In genomic region chr15:81341426-81341825, GRCm38 (mm10) we compare ENCODE assay signal across 32 mouse cellular contexts. TPM values are rescaled to one million over a fixed set of nuclear protein-coding genes. Genes with fewer than 3 reads are reported as not detected.
A peak's percentile ranks its signal among the peaks of the same experiment; 100 is the strongest.
DNase-seq lines count a peak whose midpoint lies in the region; ATAC-seq and TF ChIP-seq lines count a peak whose summit lies in the region.
"Had no signal": no experiment of that assay in that cellular context is flagged by ENCODE, and none has a peak within 500 bp of the region (broad histone marks: within the 10 kb centered on the region; RNA-seq: fewer than 3 reads in every experiment).

No protein-coding gene starts in this region.

- H3ac ChIP-seq in C2C12 (ENCODE audit: control insufficient read depth, insufficient read length, low read depth), result no peak overlapping the region

- no peak for DNase-seq in gastrocnemius, adult 2 months
- DNase-seq in gastrocnemius, postnatal 10 days, result no peak
- peak; percentile 70 for DNase-seq in lung, postnatal 0 days (ENCODE audit: low spot score)
- no peak for DNase-seq in lung, postnatal 4 days
- peak; percentile 63 for DNase-seq in fibroblast of lung, adult 2 months (ENCODE audit: low read depth)
- no peak for DNase-seq in spleen, adult 18-20 months
- DNase-seq in urinary bladder, postnatal 25 days (ENCODE audit: low spot score), result no peak
- DNase-seq: adrenal gland, adult 8-10 months; cerebellum, adult 8-10 months; cerebellum, postnatal 36 days; gastrocnemius, postnatal 25 days; heart, adult 18-20 months; heart, postnatal 4 days; kidney, adult 11 months; kidney, postnatal 14 days; layer of hippocampus, postnatal 36 days; left cerebral cortex, postnatal 4 days; lung, embryonic 14.5 days; retina, postnatal 1 day; thymus, postnatal 14 days had no signal

- H3K4me2 ChIP-seq in lung, postnatal 0 days (replicated peaks; ENCODE audit: low read depth, low read length), result no peak overlapping the region
- H3K4me2 ChIP-seq: heart, embryonic 12.5 days; hindbrain, embryonic 15.5 days; limb, embryonic 15.5 days; liver, embryonic 15.5 days; lung, embryonic 14.5 days; midbrain, embryonic 13.5 days; neural tube, embryonic 15.5 days; stomach, embryonic 15.5 days had no signal

- no peaks in the 10 kb centered on the region for H3K4me1 ChIP-seq in lung, postnatal 0 days (ENCODE audit: insufficient read depth, low read depth, low read length)
- H3K4me1 ChIP-seq: heart, embryonic 12.5 days; hindbrain, embryonic 15.5 days; limb, embryonic 15.5 days; midbrain, embryonic 13.5 days; stomach, embryonic 15.5 days had no signal

- no peak overlapping the region for H3K9ac ChIP-seq in lung, postnatal 0 days (replicated peaks; ENCODE audit: low read depth)
- H3K9ac ChIP-seq: heart, embryonic 12.5 days; hindbrain, embryonic 15.5 days; limb, embryonic 15.5 days; liver, embryonic 15.5 days; lung, embryonic 14.5 days; midbrain, embryonic 13.5 days; stomach, embryonic 15.5 days had no signal

- 87% methylated on average over 2 of the region's 2 CpGs for WGBS in lung, postnatal 0 days

- peaks cover 3% of the 10 kb centered on the region for H3K79me3 ChIP-seq in C2C12 (ENCODE audit: low read depth)

- H3K9me3 ChIP-seq in lung, postnatal 0 days (ENCODE audit: low read length), result no peaks in the 10 kb centered on the region
- H3K9me3 ChIP-seq: heart, embryonic 12.5 days; hindbrain, embryonic 15.5 days; limb, embryonic 15.5 days; liver, embryonic 15.5 days; midbrain, embryonic 13.5 days; neural tube, embryonic 15.5 days; stomach, embryonic 15.5 days had no signal

- no peaks in the 10 kb centered on the region for H3K27me3 ChIP-seq in lung, postnatal 0 days (replicated peaks; ENCODE audit: insufficient read depth, low read length)
- no peaks in the 10 kb centered on the region for H3K27me3 ChIP-seq in C2C12 (ENCODE audit: control insufficient read depth, insufficient read depth, insufficient read length)
- H3K27me3 ChIP-seq: heart, embryonic 12.5 days; hindbrain, embryonic 15.5 days; limb, embryonic 15.5 days; liver, embryonic 15.5 days; midbrain, embryonic 13.5 days; neural tube, embryonic 15.5 days; stomach, embryonic 15.5 days had no signal

- no peak overlapping the region for H3K4me3 ChIP-seq in gastrocnemius, adult 2 months
- no peak overlapping the region for H3K4me3 ChIP-seq in lung, postnatal 0 days (ENCODE audit: low read depth, low read length)
- H3K4me3 ChIP-seq in C2C12 (ENCODE audit: insufficient read depth, poor library complexity, severe bottlenecking), result no peak overlapping the region
- H3K4me3 ChIP-seq: heart, embryonic 12.5 days; hindbrain, embryonic 15.5 days; limb, embryonic 15.5 days; liver, embryonic 15.5 days; midbrain, embryonic 13.5 days; neural tube, embryonic 15.5 days; stomach, embryonic 15.5 days had no signal

- H3K36me3 ChIP-seq in lung, postnatal 0 days (ENCODE audit: insufficient read depth, low read length), result no peaks in the 10 kb centered on the region
- H3K36me3 ChIP-seq in C2C12 (ENCODE audit: control insufficient read depth, insufficient read depth), result peaks cover 68% of the 10 kb centered on the region

- 0 out of 2 replicates have a peak, but pooled peaks have one; percentile 19 for ATAC-seq in lung, postnatal 0 days
- ATAC-seq: CD4-positive, CD25-positive, alpha-beta regulatory T cell, adult 4 months; forebrain, embryonic 16.5 days; inflammation-experienced regulatory T-cells, adult 6 months; midbrain, embryonic 13.5 days had no signal

- no peak for TF ChIP-seq CTCF in gastrocnemius, adult 2 months (IDR thresholded peaks at IDR 0.05)
- no peak for TF ChIP-seq CTCF in lung, postnatal 0 days (IDR thresholded peaks at IDR 0.05)
- no peak for TF ChIP-seq CTCF in C2C12 (IDR thresholded peaks at IDR 0.05; ENCODE audit: control insufficient read depth, insufficient read depth, insufficient read length)

- no peak for TF ChIP-seq EP300 in lung, postnatal 0 days (IDR thresholded peaks at IDR 0.05)

- H3K79me2 ChIP-seq in C2C12 (ENCODE audit: control insufficient read depth, insufficient read depth), result peaks cover 18% of the 10 kb centered on the region

- H3K27ac ChIP-seq in gastrocnemius, adult 2 months, result 0 out of 2 replicates have a peak overlapping the region, but pooled peaks have one; percentile 20
- no peak overlapping the region for H3K27ac ChIP-seq in lung, postnatal 0 days (ENCODE audit: low read length)
- H3K27ac ChIP-seq: hindbrain, embryonic 15.5 days; limb, embryonic 15.5 days; liver, embryonic 15.5 days; macrophage; midbrain, embryonic 13.5 days; stomach, embryonic 15.5 days had no signal

- intact Hi-C loops in gastrocnemius, adult 2 months (cut with DNase I), result no loop called here

TF ChIP-seq in C2C12, 6 proteins besides CTCF, POLR2A, EP300 and RAD21:
- no peak for TF ChIP-seq MYOG (IDR thresholded peaks at IDR 0.05; ENCODE audit: control insufficient read depth, extremely low read depth, insufficient read length)
- peak; percentile 58 for TF ChIP-seq CEBPB (IDR thresholded peaks at IDR 0.05; ENCODE audit: low read depth)

RNA-seq across cellular contexts. Expression of gene Slc25a17, which starts 19.2 kb away (rescaled TPM):
- 10 to 100 TPM in 1 of 2 experiments, 1 to 10 TPM in 1; 8.7 to 10.8 TPM for total RNA-seq in gastrocnemius, adult 2 months (2021)
- 10 to 100 TPM; 20.5 to 23.1 TPM for total RNA-seq in gastrocnemius, postnatal 10 days (2021)
- polyA plus RNA-seq in lung, postnatal 0 days (2015; fragmentation: Nextera tagmentation; extraction: Ambion mirVana), result 96.7 and 97.3 TPM in 2 replicates
- polyA plus RNA-seq in C2C12 (2012; fragmentation: generic; extraction: Trizol), result 64.7 TPM

RNA-seq across cellular contexts. Expression of gene St13, which starts 58.5 kb away (rescaled TPM):
- 100 to 1,000 TPM in 1 of 2 experiments, 10 to 100 TPM in 1; 86.8 to 114 TPM for total RNA-seq in gastrocnemius, adult 2 months (2021)
- 100 to 1,000 TPM; 102 to 126 TPM for total RNA-seq in gastrocnemius, postnatal 10 days (2021)
- polyA plus RNA-seq in lung, postnatal 0 days (2015; fragmentation: Nextera tagmentation; extraction: Ambion mirVana), result 87.1 and 99.2 TPM in 2 replicates
- polyA plus RNA-seq in C2C12 (2012; fragmentation: generic; extraction: Trizol), result 203 TPM

RNA-seq across cellular contexts. Expression of gene Xpnpep3, which starts 58.5 kb away (rescaled TPM):
- total RNA-seq in gastrocnemius, adult 2 months (2021), result 1 to 10 TPM; 4.8 to 7.4 TPM
- total RNA-seq in gastrocnemius, postnatal 10 days (2021), result 1 to 10 TPM; 7.5 to 8.6 TPM
- polyA plus RNA-seq in lung, postnatal 0 days (2015; fragmentation: Nextera tagmentation; extraction: Ambion mirVana), result 4.8 and 6.3 TPM in 2 replicates
- polyA plus RNA-seq in C2C12 (2012; fragmentation: generic; extraction: Trizol), result 7.4 TPM

Comparison
In these comparisons a context has a peak if more than half of its experiments do, and no peak if none do; other contexts are left out.
1. DNase-seq: peak in lung, postnatal 0 days (single experiment) and fibroblast of lung, adult 2 months (single experiment); none in gastrocnemius, adult 2 months (single experiment), gastrocnemius, postnatal 10 days (single experiment), lung, postnatal 4 days (0 of 2), spleen, adult 18-20 months (0 of 2) and urinary bladder, postnatal 25 days (single experiment).